Mouse (Mus musculus) forebrain, embryonic 12.5 days (tissue): ENCODE data around the gene Edf1. TPM values are rescaled to one million over a fixed set of nuclear protein-coding genes. Genes with fewer than 3 reads are reported as not detected.

Experiments
- ATAC-seq: fragments of 200-750 bp; cut with Nextera tagmentation; 2 replicates; pipeline ENCODE4 v1.8.0; 2017; ENCODE audit warnings: moderate TSS enrichment; ENCODE audit not compliant: low FRiP score
- H3K27ac ChIP-seq: fragments of 300-500 bp; sonication (generic); 2 replicates; pipeline ENCODE4 v1.5.1; 2016; ENCODE audit warnings: mild to moderate bottlenecking
- H3K27me3 ChIP-seq: fragments of 300-500 bp; sonication (generic); 2 replicates; pipeline ENCODE4 v1.6.1; 2016; ENCODE audit warnings: mild to moderate bottlenecking
- H3K36me3 ChIP-seq: fragments of 300-500 bp; sonication (generic); replicated peaks from 2 replicates; pipeline ENCODE4 v1.6.1; 2016; ENCODE audit warnings: mild to moderate bottlenecking
- H3K4me1 ChIP-seq: fragments of 300-500 bp; sonication (generic); 2 replicates; pipeline ENCODE4 v1.6.1; 2016
- H3K4me2 ChIP-seq: fragments of 300-500 bp; sonication (generic); 2 replicates; pipeline ENCODE4 v1.6.1; 2016; ENCODE audit warnings: mild to moderate bottlenecking, moderate library complexity
- H3K4me3 ChIP-seq: fragments of 300-500 bp; sonication (generic); replicated peaks from 2 replicates; pipeline ENCODE4 v1.5.1; 2016; ENCODE audit warnings: mild to moderate bottlenecking
- H3K9ac ChIP-seq: fragments of 300-500 bp; sonication (generic); 2 replicates; pipeline ENCODE4 v1.6.1; 2016; ENCODE audit warnings: mild to moderate bottlenecking
- H3K9me3 ChIP-seq: fragments of 300-500 bp; sonication (generic); 2 replicates; pipeline ENCODE4 v1.6.1; 2016
- WGBS: fragments of 180-500 bp; shearing (Covaris S2); methylation state at CpG from one replicate; pipeline ENCODE4 v1.1.7; 2016; 5-methylcytosine and 5-hydroxymethylcytosine counted together
- polyA plus RNA-seq: library from polyadenylated mRNA; unstranded; fragments of >200 nt; fragmentation: Nextera tagmentation; extraction: Ambion mirVana; gene quantifications from 2 replicates; pipeline ENCODE4 v1.2.1, GENCODE M21; 2016

The Edf1 gene
- polyA plus RNA-seq, 1 experiment from 2014 or later, result 360 TPM

DNA sequence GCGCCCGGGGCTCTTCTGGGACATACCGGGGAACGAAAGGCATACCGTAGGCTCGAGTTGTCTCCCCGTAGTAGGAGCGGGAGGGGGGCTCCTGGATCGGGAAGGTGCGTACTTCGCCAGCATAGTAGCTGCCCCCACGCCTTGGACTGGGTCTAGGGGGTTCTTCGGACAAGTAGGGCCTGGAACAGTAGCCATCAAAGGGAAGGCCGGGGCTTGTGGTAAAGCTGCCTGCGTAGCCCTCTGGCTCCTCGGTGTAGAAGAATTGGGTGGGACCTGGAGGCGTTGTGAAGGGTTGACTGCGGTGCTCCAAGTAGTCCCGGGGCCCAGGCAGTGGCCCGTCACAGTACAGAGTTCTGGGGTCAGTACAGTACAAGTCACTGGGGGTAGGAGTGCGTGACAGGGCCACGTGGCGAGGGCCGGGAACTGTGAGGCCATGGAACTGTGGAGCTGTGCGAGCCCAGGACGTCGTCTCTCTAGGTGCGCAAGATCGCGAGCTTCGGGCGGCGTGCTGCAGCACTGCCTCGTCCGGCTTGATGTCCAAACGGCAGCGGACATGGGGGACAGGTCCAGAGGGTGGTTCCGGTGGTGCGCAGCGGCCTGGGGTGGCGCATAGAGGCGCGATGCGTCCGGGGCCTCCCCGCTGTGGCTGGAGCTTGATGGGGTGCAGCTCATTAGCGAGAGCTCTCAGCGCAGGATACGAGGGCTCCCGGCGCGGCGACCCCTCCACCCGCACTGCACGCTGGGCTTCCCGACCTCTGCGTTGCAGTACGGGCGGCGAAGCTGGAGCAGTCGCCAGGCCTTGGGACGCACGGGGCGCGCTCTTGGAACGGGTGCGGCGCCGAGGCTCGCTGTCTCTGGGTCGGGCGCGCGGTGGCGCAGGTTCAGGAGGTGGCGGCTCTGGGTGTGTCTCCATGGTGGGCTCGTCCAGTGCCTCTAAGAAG, 21.4 kb downstream of the Edf1 start:
- peaks cover 60% of the 10 kb centered on the region for H3K27me3 ChIP-seq
- H3K4me2 ChIP-seq, result peak overlapping the region; percentile 32
- no peak for ATAC-seq
- no peak overlapping the region for H3K27ac ChIP-seq
- peak overlapping the region; percentile 7; the same call in 1 of the 2 replicates for H3K9ac ChIP-seq
- WGBS, result 5% methylated on average over 77 of the region's 77 CpGs
- peaks cover 60% of the 10 kb centered on the region for H3K4me1 ChIP-seq
- H3K36me3 ChIP-seq, result peaks cover 14% of the 10 kb centered on the region
- H3K4me3 ChIP-seq, result peak overlapping the region; percentile 19
- H3K9me3 ChIP-seq, result no peaks in the 10 kb centered on the region

DNA sequence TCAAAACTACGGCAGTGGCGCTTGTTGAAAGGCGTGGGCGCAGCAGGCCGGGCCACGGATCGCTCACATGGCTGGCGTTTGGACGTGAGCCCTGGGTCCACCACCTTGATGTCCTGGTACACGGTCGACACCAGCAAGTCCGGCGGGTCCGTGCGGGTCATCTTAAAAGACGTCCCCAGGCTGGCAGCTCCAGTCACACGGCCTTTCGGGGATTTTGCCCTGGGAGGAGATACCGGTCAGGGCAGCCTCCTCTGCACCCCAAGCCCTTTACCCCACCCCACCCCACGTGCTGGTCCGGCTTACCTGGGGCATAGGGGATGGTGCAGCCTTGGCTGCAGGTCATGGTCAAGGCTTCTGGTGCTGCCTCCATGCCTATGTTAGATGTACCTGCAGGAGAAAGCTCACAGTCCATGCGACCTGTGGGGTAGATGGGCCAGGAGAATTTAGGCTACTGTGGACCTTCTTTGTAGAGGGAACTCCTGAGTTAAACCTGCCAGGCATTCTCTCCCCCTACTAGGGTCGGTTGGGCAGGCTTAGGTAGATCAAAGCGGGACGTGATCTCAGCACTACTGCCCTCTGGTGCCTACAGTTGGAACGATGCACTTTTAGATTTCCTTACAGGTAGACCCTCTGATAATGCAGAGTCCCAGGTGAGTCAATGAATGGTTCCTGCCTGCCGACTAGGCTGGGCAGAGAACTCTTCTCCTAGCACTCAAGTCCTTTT, 22.3 kb downstream of the Edf1 start:
- Histone ChIP-seq H3K27ac (no peak overlapping the region), H3K4me3 (peak overlapping the region; percentile 19), H3K4me2 (peak overlapping the region; percentile 32; the same call in 1 of the 2 replicates), H3K9me3 (no peaks in the 10 kb centered on the region), H3K27me3 (peaks cover 60% of the 10 kb centered on the region), H3K9ac (no peak overlapping the region; the same call in 1 of the 2 replicates), H3K4me1 (peaks cover 58% of the 10 kb centered on the region), H3K36me3 (peaks cover 23% of the 10 kb centered on the region)
- 5% methylated on average over 27 of the region's 27 CpGs for WGBS
- no peak for ATAC-seq

DNA sequence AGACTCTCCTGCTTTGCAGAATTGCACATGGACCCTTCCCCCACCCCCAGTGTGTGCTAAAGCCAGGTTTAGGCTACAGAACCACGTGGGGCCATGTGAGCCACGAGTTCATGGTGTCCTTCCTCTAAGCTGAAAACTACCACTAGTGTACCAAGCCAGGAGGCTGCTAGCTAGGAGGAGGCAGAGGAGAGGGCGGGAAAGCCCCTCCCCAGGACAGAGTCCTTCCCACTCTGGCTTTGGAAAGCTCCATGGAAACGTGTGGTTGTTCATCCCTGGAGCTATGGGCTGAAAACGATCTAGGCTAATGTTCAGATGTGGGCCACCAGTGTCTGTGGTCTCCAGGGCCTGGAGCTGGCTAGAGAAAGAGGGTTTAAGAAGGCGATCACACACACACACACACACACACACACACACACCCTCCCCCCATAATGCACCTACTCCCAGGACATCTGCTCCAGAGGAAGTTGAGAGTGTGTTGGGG, 23.0 kb downstream of the Edf1 start:
- H3K9ac ChIP-seq, result 0 out of 2 replicates have a peak overlapping the region, but pooled peaks have one; percentile 33

DNA sequence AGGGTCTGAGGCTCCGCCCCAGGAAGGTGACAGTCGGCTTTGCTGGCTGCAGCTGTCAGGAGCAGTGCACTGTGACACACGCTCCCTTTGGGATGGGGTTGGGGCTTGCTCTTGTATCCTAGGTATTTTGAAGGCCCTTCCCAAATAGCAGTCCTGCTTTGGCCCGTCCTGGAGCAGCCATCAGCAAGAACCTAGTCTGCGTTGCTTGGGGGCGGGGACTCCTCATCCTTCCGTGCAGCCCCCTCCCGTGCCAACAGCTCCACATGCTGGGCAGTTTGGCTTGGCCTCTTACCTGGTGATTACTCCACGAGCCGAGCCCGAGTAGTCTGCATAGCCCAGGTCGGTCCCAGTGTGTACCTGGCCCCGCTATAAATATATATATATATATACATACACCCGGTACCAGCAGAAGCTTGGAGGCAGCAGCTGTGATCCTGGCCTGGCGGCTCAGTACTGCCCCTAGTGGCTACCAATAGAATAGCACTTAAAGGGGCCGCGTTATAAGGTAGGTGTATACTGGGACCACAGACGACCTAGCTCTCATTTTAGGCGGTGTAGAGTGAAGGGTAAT, 23.7 kb downstream of the Edf1 start, which contains the start of gene Ajm1:
TSS of gene Ajm1 (minus strand) at position 464 of the 571 bp plus-strand sequence.
- Histone ChIP-seq H3K36me3 (peaks cover 36% of the 10 kb centered on the region), H3K9ac (peak within 1 kb of the TSS; percentile 33; the same call in 1 of the 2 replicates), H3K4me1 (peaks cover 49% of the 10 kb centered on the region), H3K9me3 (no peaks in the 10 kb centered on the region), H3K4me2 (peak within 1 kb of the TSS; percentile 65), H3K27me3 (peaks cover 51% of the 10 kb centered on the region), H3K4me3 (peak within 1 kb of the TSS; percentile 38), H3K27ac (no peak within 1 kb of the TSS)
- ATAC-seq, result peak; percentile 64
- WGBS, result 8% methylated on average over 19 of the region's 19 CpGs

More for the DNA sequence above, 23.0 kb downstream of the Edf1 start:
- Histone ChIP-seq H3K4me2 (peak overlapping the region; percentile 65; the same call in 1 of the 2 replicates), H3K4me3 (peak overlapping the region; percentile 38; the same call in 1 of the 2 replicates), H3K27me3 (peaks cover 58% of the 10 kb centered on the region), H3K36me3 (peaks cover 30% of the 10 kb centered on the region), H3K27ac (no peak overlapping the region), H3K4me1 (peaks cover 53% of the 10 kb centered on the region), H3K9me3 (no peaks in the 10 kb centered on the region)
- WGBS, result 42% methylated on average over 6 of the region's 6 CpGs
- ATAC-seq, result no peak

DNA sequence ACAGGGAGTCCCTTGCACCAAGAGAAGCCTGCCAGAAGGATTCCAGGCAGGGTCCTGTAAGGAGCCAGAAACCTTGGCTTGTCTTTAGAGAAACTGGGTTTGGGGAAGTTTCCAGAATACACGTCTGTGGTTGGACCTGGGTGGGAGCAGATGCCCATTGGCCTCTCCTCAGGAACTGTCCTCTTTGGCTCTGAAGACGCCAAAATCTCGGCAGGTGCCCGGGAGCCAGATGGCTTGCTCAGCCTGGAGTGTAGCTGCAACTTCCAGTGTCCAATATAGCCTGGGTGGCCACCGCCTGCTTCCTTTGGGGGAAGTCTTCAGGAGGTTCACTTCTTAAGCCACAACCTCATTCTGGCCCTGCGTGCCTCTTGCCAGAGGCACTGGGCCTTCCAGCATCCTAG, 24.3 kb downstream of the Edf1 start:
- H3K4me1 ChIP-seq, result peaks cover 49% of the 10 kb centered on the region
- WGBS, result 35% methylated on average over 6 of the region's 6 CpGs
- H3K4me3 ChIP-seq, result no peak overlapping the region
- ATAC-seq, result 0 out of 2 replicates have a peak, but pooled peaks have one; percentile 0
- H3K27me3 ChIP-seq, result peaks cover 46% of the 10 kb centered on the region
- no peak overlapping the region for H3K27ac ChIP-seq
- no peaks in the 10 kb centered on the region for H3K9me3 ChIP-seq
- H3K4me2 ChIP-seq, result no peak overlapping the region
- H3K9ac ChIP-seq, result no peak overlapping the region
- peaks cover 41% of the 10 kb centered on the region for H3K36me3 ChIP-seq

DNA sequence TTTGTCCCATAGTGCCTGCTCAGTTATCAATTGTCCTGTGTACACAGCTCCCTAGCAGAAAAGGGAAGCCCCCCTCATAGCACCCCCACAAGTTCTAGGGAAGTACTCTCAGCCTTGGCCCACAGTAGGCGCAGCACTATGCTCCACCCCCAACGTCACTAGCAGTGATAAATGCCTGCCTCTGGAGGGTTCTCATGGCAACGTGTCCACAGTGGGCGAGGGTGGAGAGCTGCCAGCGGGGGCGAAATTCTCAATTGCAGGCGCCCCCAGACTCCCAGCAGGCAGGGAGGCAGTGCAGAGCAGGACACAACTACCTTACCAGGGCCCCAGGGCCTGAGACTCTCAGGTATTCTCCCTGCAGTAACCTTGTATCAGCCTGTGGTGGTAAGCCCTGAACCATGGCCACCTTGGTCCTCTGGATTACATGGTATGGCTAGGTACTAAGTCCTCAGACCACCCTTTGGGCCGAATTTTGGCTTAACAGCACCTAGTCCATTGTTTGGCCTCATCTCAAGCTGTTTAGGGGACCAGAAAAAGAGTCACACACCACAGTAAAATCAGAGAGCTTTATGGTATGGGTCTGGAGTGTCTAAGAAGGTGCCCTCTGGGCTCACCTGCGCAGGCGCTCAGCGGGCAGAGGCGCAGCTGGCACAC, 24.9 kb downstream of the Edf1 start:
- no peak overlapping the region; the same call in 1 of the 2 replicates for H3K4me3 ChIP-seq
- 60% methylated on average over 12 of the region's 12 CpGs for WGBS
- H3K9ac ChIP-seq, result no peak overlapping the region
- peaks cover 39% of the 10 kb centered on the region for H3K27me3 ChIP-seq
- H3K36me3 ChIP-seq, result peaks cover 48% of the 10 kb centered on the region
- ATAC-seq, result no peak
- H3K9me3 ChIP-seq, result no peaks in the 10 kb centered on the region
- peaks cover 42% of the 10 kb centered on the region for H3K4me1 ChIP-seq
- H3K27ac ChIP-seq, result no peak overlapping the region
- H3K4me2 ChIP-seq, result no peak overlapping the region

DNA sequence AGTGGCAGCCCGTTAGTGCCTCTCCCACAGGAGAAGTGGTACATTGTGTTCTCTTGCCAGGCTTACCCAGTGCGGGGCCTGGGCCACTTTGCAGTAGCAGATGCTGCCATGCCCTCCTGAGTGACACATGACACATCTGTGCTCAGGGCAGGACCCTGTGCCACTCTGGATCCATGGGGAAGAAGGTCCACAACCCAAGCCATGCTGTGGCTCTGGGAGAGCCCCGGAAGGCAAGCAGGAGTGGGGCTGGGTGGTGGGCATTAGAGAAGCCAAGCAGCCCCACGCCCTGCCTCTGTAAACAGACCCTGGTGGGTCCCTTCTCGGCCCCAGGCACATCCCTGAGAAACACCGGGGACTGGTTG, 25.5 kb downstream of the Edf1 start:
- no peak for ATAC-seq
- WGBS, result 88% methylated on average over 6 of the region's 6 CpGs
- Histone ChIP-seq H3K27ac (no peak overlapping the region), H3K9ac (no peak overlapping the region), H3K4me2 (no peak overlapping the region), H3K27me3 (peaks cover 34% of the 10 kb centered on the region), H3K4me1 (peaks cover 37% of the 10 kb centered on the region), H3K9me3 (no peaks in the 10 kb centered on the region), H3K4me3 (no peak overlapping the region), H3K36me3 (peaks cover 53% of the 10 kb centered on the region)

DNA sequence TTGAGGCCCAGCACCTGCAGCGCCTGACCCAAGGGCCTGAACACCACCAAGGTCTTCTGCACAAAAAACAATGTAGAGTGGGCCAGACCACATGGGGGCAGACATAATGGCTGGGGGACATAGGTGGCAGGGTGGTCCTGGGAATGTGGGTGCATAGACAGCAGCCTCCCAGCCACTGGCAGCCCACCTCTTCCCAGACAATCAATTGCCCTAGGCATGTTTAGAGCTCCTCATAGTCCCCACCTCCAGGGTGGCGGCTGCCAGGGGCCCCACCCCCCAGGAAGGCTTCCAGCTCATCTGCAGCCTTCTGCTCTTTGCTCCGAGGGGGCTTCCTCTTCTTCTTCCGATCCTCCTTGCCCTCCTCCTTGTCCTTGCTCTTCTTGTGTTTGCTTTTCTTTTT, 25.9 kb downstream of the Edf1 start:
- H3K27me3 ChIP-seq, result peaks cover 29% of the 10 kb centered on the region
- H3K4me3 ChIP-seq, result no peak overlapping the region
- H3K9ac ChIP-seq, result no peak overlapping the region
- no peaks in the 10 kb centered on the region for H3K9me3 ChIP-seq
- H3K4me1 ChIP-seq, result peaks cover 32% of the 10 kb centered on the region
- ATAC-seq, result no peak
- no peak overlapping the region for H3K4me2 ChIP-seq
- 76% methylated on average over 4 of the region's 4 CpGs for WGBS
- peaks cover 58% of the 10 kb centered on the region for H3K36me3 ChIP-seq
- H3K27ac ChIP-seq, result no peak overlapping the region

DNA sequence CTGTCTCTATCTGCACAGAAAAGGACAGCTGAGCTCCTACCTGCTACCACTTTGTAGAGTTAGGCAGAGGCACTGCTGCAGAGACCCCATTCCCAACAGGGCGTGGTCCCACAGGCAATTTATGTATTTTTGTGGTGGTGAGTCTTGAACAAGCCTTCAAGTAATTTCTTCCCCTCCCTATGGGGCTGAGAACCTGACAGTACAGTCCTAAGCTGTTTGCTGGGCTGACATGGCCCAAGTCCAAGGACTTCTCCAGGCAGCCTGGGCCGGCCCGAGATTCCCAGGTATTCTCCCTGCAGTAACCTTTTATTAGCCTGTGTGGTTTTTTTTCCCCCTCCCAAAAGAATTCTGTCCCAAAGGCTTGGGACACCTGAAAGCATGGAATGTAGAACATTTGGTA, 26.5 kb downstream of the Edf1 start:
- ATAC-seq, result no peak
- no peaks in the 10 kb centered on the region for H3K9me3 ChIP-seq
- peaks cover 29% of the 10 kb centered on the region for H3K4me1 ChIP-seq
- 99% methylated on average over 3 of the region's 3 CpGs for WGBS
- peaks cover 23% of the 10 kb centered on the region for H3K27me3 ChIP-seq
- H3K4me3 ChIP-seq, result no peak overlapping the region
- H3K27ac ChIP-seq, result no peak overlapping the region
- peaks cover 60% of the 10 kb centered on the region for H3K36me3 ChIP-seq
- no peak overlapping the region for H3K9ac ChIP-seq
- H3K4me2 ChIP-seq, result no peak overlapping the region

DNA sequence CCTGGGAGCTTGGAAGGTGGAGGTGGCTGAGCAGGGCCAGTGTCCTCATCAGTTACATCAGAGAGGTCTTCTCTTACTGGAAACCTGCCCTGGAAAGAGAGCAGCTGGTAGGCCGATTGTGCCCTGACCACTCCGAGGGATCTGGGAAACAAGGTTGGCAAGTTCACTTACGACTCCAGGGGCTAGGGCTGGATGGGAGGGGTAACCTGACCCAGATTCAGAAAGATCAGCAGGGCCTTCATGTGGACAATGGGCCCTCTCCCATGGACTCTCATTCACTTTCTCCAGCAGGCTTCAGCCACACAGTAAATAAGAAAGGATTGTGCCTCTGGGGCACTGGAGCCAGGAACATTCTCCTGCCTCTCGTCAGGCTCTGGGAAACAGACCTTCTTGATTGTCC, 27.2 kb downstream of the Edf1 start:
- 71% methylated on average over 4 of the region's 4 CpGs for WGBS
- Histone ChIP-seq H3K27me3 (peaks cover 16% of the 10 kb centered on the region), H3K9ac (no peak overlapping the region), H3K4me3 (no peak overlapping the region), H3K9me3 (no peaks in the 10 kb centered on the region), H3K36me3 (peaks cover 62% of the 10 kb centered on the region), H3K4me2 (no peak overlapping the region), H3K4me1 (peaks cover 22% of the 10 kb centered on the region), H3K27ac (no peak overlapping the region)
- ATAC-seq, result no peak

DNA sequence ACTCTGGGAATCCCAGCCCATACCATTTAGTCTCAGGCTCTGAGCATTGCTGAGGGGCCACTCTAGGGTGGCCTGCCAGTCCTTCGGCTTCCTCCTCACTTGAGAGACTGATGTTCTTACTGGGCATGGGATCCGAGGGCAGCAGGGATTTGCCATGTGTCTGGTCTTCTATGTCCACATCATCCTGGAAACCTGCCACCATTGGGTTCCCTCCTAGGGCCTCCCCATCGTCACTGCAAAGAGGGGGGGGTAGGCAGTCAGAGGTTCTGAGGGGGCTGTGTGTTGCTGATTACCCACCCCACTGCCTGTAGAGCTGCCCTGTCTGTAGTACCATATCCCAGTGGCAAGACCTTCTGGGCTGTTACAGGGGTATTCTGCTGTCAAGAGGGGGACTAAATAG, 28.0 kb downstream of the Edf1 start:
- Histone ChIP-seq H3K36me3 (peaks cover 69% of the 10 kb centered on the region), H3K27me3 (peaks cover 9% of the 10 kb centered on the region)
- no peak for ATAC-seq

More for the DNA sequence above, 28.0 kb downstream of the Edf1 start:
- H3K4me3 ChIP-seq, result no peak overlapping the region
- H3K4me1 ChIP-seq, result peaks cover 20% of the 10 kb centered on the region
- no peak overlapping the region for H3K9ac ChIP-seq
- no peaks in the 10 kb centered on the region for H3K9me3 ChIP-seq
- no peak overlapping the region for H3K27ac ChIP-seq
- no peak overlapping the region for H3K4me2 ChIP-seq
- 86% methylated on average over 3 of the region's 3 CpGs for whole genome bisulfite sequencing
